Mouse (Mus musculus) myocyte (in vitro differentiated cells): Measurements from ENCODE around the gene Stk24.

Experiments used
- CEBPB ChIP-seq: IDR thresholded peaks from 2 replicates; pipeline ENCODE4 v1.6.1; 2011; ENCODE audit warnings: mild to moderate bottlenecking, moderate library complexity; ENCODE audit not compliant: poor library complexity, insufficient read depth, severe bottlenecking
- MAX ChIP-seq: IDR thresholded peaks from one replicate; pipeline ENCODE4 v1.6.1; 2011; ENCODE audit warnings: low read depth, mild to moderate bottlenecking, control low read depth
- MYOG ChIP-seq, 3 experiments: IDR thresholded peaks; one replicate each; pipeline ENCODE4 v1.6.1; 2011; ENCODE audit warnings: control low read depth in 2 of 3, low read depth in 2 of 3, mild to moderate bottlenecking in 2 of 3; ENCODE audit not compliant: insufficient read length in 2 of 3, control insufficient read depth in 1 of 3, insufficient read depth in 1 of 3
- POLR2A ChIP-seq: IDR thresholded peaks from one replicate; pipeline ENCODE4 v1.6.1; 2011; ENCODE audit warnings: low read depth, mild to moderate bottlenecking, control low read depth, moderate library complexity; ENCODE audit not compliant: insufficient read length
- TCF12 ChIP-seq: IDR thresholded peaks from one replicate; pipeline ENCODE4 v1.6.1; 2011; ENCODE audit warnings: mild to moderate bottlenecking, control low read depth; ENCODE audit not compliant: poor library complexity, insufficient read depth, severe bottlenecking
- USF1 ChIP-seq: IDR thresholded peaks from one replicate; pipeline ENCODE4 v1.6.1; 2011; ENCODE audit warnings: low read depth, mild to moderate bottlenecking, control low read depth, moderate library complexity

- TF ChIP-seq MAX (no peak), POLR2A (no peak), TCF12 (no peak), USF1 (no peak), MYOG (IDR thresholded peaks at IDR 0.05; ENCODE audit: control insufficient read depth in 1 of 3, insufficient read depth in 1 of 3, insufficient read length in 2 of 3, low read depth in 2 of 3) (no peak), CEBPB (no peak)
Observed at GRCm38 (mm10) chr14:121261229-121261879, 118.5 kb downstream of the Stk24 start.
